Mouse (Mus musculus): Measurements from ENCODE around the gene Cdc42. TPM values are rescaled to one million over a fixed set of nuclear protein-coding genes. Genes with fewer than 3 reads are reported as not detected.

The Cdc42 gene
- polyA plus RNA-seq, 1 experiment from 2014 or later, result 245 TPM

DNA sequence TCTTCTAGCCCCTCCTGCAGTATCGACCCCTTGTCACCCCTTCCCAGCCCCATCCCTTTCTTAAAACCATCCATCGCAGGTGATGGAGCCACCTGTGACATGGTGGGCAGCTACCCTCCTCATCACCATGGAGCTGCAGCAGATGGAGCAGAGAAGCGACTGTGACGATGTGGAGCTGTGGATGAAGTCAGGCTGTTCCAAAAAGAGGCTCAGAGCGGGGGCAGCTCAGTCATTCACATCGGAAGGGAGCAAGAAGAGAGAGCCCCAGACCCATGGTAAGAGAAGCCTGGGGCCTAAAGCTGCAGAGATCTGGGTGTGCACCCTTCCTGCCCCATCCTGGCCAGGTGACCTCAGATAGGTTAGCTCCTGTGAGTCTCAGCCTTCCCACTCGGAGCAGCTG is 53.4 kb downstream of the Cdc42 start:
- H3K27me3 ChIP-seq, result no peaks in the 10 kb centered on the region
- in situ Hi-C loops (cut with MboI; ENCODE audit: low pct_unique_long_range_greater_than_20kb), result loop anchor here (10.0 kb wide), 1 partner anchor 409 kb away; the partner anchor contains the start of genes C1qa and C1qc
- no peak for TF ChIP-seq CTCF (IDR thresholded peaks at IDR 0.05)
- ATAC-seq (no peak), DNase-seq (ENCODE audit: low read depth, low spot score) (no peak)
- ChIA-PET CTCF (no interaction called here), POLR2A (no interaction called here)

DNA sequence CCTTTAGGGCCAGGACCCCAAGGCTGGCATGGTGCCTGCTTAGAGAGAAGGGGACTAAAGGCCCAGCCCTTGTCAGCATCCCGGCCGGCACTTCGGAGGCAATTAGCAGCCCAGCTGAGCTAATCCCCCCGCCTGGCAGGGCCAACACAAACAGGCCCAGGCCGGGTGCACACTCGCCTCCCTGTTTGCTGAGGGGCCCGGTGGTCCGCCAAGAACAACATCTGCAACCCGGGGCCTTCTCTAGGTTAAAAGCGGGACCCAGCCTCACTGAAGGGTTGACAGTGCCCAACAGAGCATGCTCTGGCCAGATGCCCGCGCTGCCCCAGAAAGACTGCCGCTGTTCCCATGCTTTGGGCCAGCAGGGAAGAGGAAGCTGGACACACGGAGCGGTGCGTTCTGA is 55.9 kb downstream of the Cdc42 start:
- H3K27me3 ChIP-seq, result no peaks in the 10 kb centered on the region
- in situ Hi-C loops (cut with MboI; ENCODE audit: low pct_unique_long_range_greater_than_20kb), result loop anchor here (10.0 kb wide), 1 partner anchor 407 kb away; the partner anchor contains the start of genes C1qa and C1qc
- no peak for DNase-seq (ENCODE audit: low read depth, low spot score)
- ChIA-PET CTCF (interaction anchor here (1.3 kb wide), 1 partner anchor 225 kb away, joined by 3 read pairs; no protein-coding TSS in a partner anchor), POLR2A (no interaction called here)
- TF ChIP-seq CTCF (IDR thresholded peaks at IDR 0.05), result no peak
- no peak for ATAC-seq

DNA sequence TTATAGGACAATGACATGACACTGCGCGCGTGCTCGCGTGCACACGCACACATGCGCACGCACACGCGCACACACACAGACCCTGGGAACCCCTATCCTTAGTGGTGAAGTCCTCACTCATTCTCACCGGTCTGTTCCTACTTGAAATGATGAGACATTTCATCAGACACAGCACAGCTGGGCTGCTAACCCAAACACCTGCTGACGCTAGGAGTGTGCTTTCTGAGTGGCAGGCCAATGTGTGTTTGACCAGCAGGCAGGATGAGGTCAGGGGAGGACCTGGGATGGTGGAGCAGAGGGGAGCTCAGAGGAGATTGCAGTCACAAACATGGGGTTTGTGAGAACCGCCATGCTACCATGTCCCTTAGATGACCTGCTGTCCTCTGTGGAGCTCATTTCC is 57.3 kb downstream of the Cdc42 start:
- ATAC-seq, result no peak
- no peak for DNase-seq (ENCODE audit: low read depth, low spot score)
- no peaks in the 10 kb centered on the region for H3K27me3 ChIP-seq
- in situ Hi-C loops (cut with MboI; ENCODE audit: low pct_unique_long_range_greater_than_20kb), result loop anchor here (10.0 kb wide), 1 partner anchor 405 kb away; the partner anchor contains the start of genes C1qa and C1qc
- TF ChIP-seq CTCF (IDR thresholded peaks at IDR 0.05), result no peak
- ChIA-PET POLR2A (no interaction called here), CTCF (no interaction called here)

DNA sequence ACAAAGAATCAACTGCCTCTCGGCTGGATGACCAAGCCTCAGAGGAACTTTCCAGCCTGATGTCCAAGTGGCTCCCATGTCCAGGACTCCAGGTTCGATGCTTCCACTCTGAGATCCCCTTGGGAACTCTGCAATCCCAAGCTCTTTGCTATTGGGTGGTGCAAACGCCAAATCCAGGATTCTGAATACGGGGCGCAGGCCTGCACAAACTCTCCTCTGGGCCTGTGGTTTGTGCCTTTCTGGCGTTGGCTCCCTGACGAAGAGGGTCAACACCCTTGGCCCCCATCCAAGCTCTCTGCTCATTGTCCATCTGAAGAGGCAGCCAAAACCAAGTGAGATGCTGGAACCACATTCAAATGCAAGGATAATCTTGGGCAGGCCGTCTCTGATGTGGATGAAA is 59.1 kb downstream of the Cdc42 start:
- TF ChIP-seq CTCF (IDR thresholded peaks at IDR 0.05), result no peak
- in situ Hi-C loops (cut with MboI; ENCODE audit: low pct_unique_long_range_greater_than_20kb), result no loop called here
- ChIA-PET POLR2A (no interaction called here), CTCF (interaction anchor here (1.1 to 1.2 kb wide), 2 partner anchors 10 to 135 kb away, joined by 3 read pairs; no protein-coding TSS in a partner anchor)
- no peaks in the 10 kb centered on the region for H3K27me3 ChIP-seq
- ATAC-seq (no peak), DNase-seq (ENCODE audit: low read depth, low spot score) (no peak)

DNA sequence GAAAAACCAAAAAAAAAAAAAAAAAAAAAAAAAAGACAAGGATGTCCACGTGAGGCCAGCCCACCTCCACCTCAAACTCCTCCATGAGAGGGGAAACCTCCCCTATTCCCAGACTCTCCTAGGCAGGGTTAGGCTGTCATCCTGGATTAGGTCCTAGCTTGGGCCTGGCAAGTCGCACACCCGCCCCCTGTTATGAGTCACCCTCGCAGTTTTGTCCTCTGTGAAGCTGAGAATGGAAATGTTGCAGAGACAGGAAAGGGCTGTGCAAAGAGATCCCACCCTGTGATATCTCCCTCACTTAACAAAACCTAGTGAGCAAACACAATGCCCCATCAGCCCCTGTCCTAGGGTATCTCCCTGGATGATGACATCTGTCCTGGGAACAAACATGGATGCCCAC is 59.9 kb downstream of the Cdc42 start:
- DNase-seq (ENCODE audit: low read depth, low spot score), result no peak
- no peak for TF ChIP-seq CTCF (IDR thresholded peaks at IDR 0.05)
- no peaks in the 10 kb centered on the region for H3K27me3 ChIP-seq
- ChIA-PET CTCF (interaction anchor here (0.9 to 1.2 kb wide), 2 partner anchors 11 to 134 kb away, joined by 3 read pairs; no protein-coding TSS in a partner anchor), POLR2A (no interaction called here)
- no peak for ATAC-seq
- in situ Hi-C loops (cut with MboI; ENCODE audit: low pct_unique_long_range_greater_than_20kb), result no loop called here

DNA sequence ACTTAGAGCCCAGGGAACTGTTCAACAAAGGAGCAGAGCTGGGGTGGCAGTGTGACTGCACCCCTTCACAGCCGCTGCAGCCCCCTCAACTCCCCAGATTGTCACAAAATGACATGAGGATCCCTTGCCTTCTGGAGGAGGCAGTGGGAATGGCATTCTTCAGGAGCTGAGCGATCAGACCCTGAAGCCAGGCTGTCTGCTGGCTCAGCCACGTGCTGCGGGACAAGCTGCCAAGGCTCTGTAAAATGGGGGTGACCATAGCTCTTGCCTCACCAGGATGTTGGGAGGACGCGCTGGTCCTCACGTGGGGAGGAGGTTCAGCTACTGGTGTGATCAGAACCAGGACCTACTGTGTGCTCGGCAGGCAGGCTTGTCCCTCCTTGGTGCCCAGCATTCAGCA is 62.6 kb downstream of the Cdc42 start:
- CTCF ChIA-PET, result no interaction called here
- no peaks in the 10 kb centered on the region for H3K27me3 ChIP-seq
- DNase-seq (ENCODE audit: low read depth, low spot score) (no peak), ATAC-seq (no peak)
- in situ Hi-C loops (cut with MboI; ENCODE audit: low pct_unique_long_range_greater_than_20kb), result no loop called here
- POLR2A ChIA-PET, result no interaction called here
- TF ChIP-seq CTCF (IDR thresholded peaks at IDR 0.05), result no peak

DNA sequence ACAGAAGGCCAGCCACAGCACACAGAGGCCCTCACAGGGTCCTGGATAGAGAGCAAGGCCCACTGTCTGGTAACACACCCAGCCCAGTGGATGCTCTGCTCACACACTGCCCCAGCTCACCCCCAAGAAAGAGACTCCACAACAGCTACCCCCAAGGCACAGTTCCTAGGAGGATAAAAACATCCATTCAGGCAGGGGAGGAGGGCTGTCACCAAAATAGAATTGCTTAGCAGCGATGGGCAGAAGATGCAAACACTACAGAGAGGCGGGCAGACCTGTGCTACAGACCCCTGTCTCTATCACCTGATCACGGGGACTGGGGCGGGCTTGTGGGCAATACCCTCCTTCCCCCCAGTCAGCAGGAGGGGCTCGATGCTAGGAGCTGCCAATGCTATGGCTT is 63.0 kb downstream of the Cdc42 start:
- no peak for ATAC-seq
- in situ Hi-C loops (cut with MboI; ENCODE audit: low pct_unique_long_range_greater_than_20kb), result no loop called here
- no peaks in the 10 kb centered on the region for H3K27me3 ChIP-seq
- ChIA-PET CTCF (no interaction called here), POLR2A (no interaction called here)
- no peak for DNase-seq (ENCODE audit: low read depth, low spot score)
- no peak for TF ChIP-seq CTCF (IDR thresholded peaks at IDR 0.05)

DNA sequence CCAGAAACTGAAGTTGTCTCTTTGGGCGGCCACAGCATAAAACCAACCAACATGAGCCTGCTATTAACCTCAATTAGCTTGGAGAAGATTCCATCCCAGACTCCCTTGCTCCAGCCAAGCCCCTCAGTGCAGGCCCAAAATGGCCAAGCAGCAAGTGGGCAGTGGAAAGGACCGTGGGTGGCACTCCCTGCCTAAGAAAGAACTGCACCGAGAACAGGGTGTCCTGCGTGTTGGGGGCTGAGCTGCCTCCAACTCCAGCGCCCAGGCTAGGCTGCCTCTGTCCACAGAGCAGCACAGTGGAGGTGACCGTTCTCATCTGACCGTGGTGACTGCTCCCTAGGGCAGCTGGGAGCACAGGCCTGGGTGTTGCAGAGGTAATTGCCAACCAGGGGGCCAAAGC is 63.5 kb downstream of the Cdc42 start:
- no peak for DNase-seq (ENCODE audit: low read depth, low spot score)
- POLR2A ChIA-PET, result no interaction called here
- no peak for ATAC-seq
- TF ChIP-seq CTCF (IDR thresholded peaks at IDR 0.05), result no peak
- CTCF ChIA-PET, result no interaction called here
- in situ Hi-C loops (cut with MboI; ENCODE audit: low pct_unique_long_range_greater_than_20kb), result no loop called here
- no peaks in the 10 kb centered on the region for H3K27me3 ChIP-seq

DNA sequence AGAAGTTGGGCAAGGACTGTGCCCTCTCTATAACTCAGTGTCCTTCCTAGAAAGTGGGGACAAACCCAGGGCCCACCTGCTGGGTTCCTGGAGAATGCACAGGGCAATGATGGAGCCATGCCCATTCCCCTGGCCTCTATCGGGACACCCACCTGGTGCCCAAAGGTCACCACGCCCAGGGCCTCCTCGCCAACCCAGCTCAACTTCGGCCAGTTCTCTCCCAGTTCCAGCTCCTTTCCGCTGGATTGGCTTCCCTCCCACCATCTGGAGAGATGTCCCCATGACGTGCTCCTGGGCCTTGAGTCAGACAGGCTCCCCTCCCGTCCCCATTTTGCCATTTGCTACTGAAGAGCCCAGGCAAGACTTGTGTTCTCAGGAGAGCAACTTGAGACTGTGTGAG is 64.9 kb downstream of the Cdc42 start:
- ChIA-PET CTCF (interaction anchor here (0.7 kb wide), 2 partner anchors 16 to 216 kb away, joined by 3 to 4 read pairs; no protein-coding TSS in a partner anchor), POLR2A (no interaction called here)
- H3K27me3 ChIP-seq, result no peaks in the 10 kb centered on the region
- TF ChIP-seq CTCF (IDR thresholded peaks at IDR 0.05), result no peak
- in situ Hi-C loops (cut with MboI; ENCODE audit: low pct_unique_long_range_greater_than_20kb), result no loop called here
- ATAC-seq (no peak), DNase-seq (ENCODE audit: low read depth, low spot score) (no peak)

DNA sequence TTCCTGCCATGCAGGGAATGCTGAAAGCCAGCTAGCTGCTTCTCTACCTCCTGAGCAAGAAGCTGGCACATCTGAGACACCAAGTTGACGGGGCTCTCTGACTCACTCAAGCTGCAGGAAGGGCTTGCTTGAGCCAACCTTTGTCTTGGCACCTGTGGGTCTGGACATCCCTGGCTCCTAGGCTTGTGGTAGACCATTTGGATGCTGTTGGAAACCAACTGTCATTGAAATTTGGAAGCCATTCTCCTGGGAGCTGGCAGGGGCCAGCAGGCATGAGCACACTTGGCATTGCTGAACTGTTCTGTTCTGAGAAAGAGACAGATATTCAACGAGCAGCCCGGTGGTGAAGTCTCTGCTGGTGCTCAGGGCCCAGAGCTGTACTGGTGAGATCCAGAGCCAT is 67.3 kb downstream of the Cdc42 start:
- ATAC-seq, result no peak
- CTCF ChIA-PET, result no interaction called here
- no peaks in the 10 kb centered on the region for H3K27me3 ChIP-seq
- DNase-seq (ENCODE audit: low read depth, low spot score), result no peak
- no peak for TF ChIP-seq CTCF (IDR thresholded peaks at IDR 0.05)
- POLR2A ChIA-PET, result no interaction called here
- in situ Hi-C loops (cut with MboI; ENCODE audit: low pct_unique_long_range_greater_than_20kb), result no loop called here

DNA sequence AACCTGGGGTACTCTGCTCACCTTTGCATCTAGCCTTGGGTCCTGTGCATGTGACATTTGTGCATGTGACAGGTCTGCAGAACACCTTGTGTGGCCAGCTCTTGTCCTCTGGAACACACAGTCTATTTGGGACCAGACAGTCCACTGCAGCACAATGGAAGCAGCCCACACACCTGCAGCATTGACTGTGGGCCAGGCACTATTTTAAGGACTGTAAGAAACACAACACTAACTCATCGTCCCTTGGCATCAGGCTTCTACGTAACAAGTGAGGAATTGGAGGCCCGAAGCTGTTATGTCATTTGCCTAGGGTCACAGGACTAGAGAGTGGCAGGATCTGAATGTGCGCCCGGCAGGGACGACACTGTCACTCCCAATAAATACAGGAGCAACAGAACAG is 67.8 kb downstream of the Cdc42 start:
- H3K27me3 ChIP-seq, result no peaks in the 10 kb centered on the region
- no peak for TF ChIP-seq CTCF (IDR thresholded peaks at IDR 0.05)
- ATAC-seq, result no peak
- ChIA-PET CTCF (interaction anchor here (0.8 kb wide), 1 partner anchor 213 kb away, joined by 3 read pairs; no protein-coding TSS in a partner anchor), POLR2A (no interaction called here)
- DNase-seq (ENCODE audit: low read depth, low spot score), result no peak
- in situ Hi-C loops (cut with MboI; ENCODE audit: low pct_unique_long_range_greater_than_20kb), result loop anchor here (5.0 kb wide), 1 partner anchor 132 kb away; no protein-coding TSS in a partner anchor

DNA sequence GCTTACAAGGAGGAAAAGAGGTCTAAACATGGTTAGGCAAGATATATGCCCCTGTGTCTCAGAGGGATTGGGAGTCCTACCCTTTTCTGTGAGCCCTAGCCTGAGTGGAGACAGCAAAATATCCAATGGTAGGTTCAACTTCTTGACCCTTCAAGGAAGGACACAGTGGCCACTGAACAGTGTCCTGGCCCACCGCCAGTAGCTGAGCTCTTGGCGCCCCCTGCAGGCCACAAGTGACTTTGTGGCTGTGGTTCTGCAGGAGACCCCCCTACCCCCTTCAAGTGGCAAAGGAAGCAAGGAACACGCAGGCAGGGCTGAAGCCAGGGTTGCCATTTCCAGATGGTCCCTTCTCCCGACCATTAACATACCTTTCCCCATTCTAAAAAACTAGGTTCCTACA is 69.7 kb downstream of the Cdc42 start:
- no peak for ATAC-seq
- in situ Hi-C loops (cut with MboI; ENCODE audit: low pct_unique_long_range_greater_than_20kb), result loop anchor here (5.0 kb wide), 1 partner anchor 131 kb away; no protein-coding TSS in a partner anchor
- POLR2A ChIA-PET, result interaction anchor here (1.6 kb wide), 1 partner anchor 211 kb away, joined by 5 read pairs; no protein-coding TSS in a partner anchor
- no peaks in the 10 kb centered on the region for H3K27me3 ChIP-seq
- no peak for TF ChIP-seq CTCF (IDR thresholded peaks at IDR 0.05)
- CTCF ChIA-PET, result interaction anchor here (1.0 to 2.2 kb wide), 2 partner anchors 122 to 212 kb away, joined by 3 to 15 read pairs; no protein-coding TSS in a partner anchor
- no peak for DNase-seq (ENCODE audit: low read depth, low spot score)
